In the genomic region with DNA sequence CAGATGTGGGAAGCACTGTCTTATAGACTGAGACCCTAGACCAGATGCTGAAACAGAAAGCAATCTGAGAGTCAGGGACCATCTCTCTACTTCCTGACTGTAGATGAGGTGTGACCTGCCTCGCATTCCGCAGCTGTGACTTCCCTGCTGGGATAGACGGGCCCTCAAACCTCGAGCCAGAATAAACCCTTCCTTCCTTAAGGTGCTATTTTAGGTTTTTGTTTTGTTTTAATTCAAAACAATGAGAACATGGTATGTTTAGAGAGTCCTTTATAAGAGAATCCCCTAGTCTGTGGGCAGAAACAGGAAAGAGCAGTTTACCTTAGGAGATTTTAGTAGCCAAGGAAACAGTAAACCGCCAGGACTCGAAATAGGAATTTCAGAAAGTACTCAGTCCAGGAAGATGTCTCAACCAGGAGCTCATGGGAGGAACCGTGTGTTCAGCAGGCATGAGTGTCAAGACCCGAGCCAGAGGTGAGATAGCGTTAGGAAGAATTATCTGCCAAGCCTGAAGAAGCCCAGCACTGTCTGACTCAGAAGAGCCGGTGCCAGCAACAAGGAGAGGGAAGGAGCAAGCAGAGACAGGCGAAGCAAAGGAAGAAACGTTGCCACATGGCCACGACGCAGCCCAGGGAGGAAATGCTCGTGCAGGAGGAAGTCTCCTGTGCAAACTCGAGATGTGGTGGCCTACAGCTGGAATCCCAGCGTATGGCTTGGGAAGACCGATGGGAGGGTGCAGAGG, we compare ENCODE assay signal across 10 mouse cellular contexts. TPM values are rescaled to one million over a fixed set of nuclear protein-coding genes. Genes with fewer than 3 reads are reported as not detected.
DNase-seq lines count a peak whose midpoint lies in the region; ATAC-seq and TF ChIP-seq lines count a peak whose summit lies in the region.
"Had no signal": no experiment of that assay in that cellular context is flagged by ENCODE, and none has a peak within 500 bp of the region (broad histone marks: within the 10 kb centered on the region; RNA-seq: fewer than 3 reads in every experiment).

No protein-coding gene starts in this region.

- H3K9ac ChIP-seq in heart, embryonic 13.5 days, result no peak overlapping the region
- H3K9ac ChIP-seq in hindbrain, embryonic 13.5 days, result no peak overlapping the region
- H3K9ac ChIP-seq: stomach, embryonic 15.5 days had no signal

- H3K36me3 ChIP-seq in heart, embryonic 13.5 days, result no peaks in the 10 kb centered on the region
- no peaks in the 10 kb centered on the region for H3K36me3 ChIP-seq in heart, embryonic 10.5 days
- H3K36me3 ChIP-seq in hindbrain, embryonic 13.5 days, result no peaks in the 10 kb centered on the region
- H3K36me3 ChIP-seq: stomach, embryonic 15.5 days had no signal

- no peaks in the 10 kb centered on the region for H3K27me3 ChIP-seq in heart, embryonic 13.5 days (replicated peaks)
- H3K27me3 ChIP-seq in heart, embryonic 10.5 days (ENCODE audit: insufficient read depth, poor library complexity, severe bottlenecking), result no peaks in the 10 kb centered on the region
- no peaks in the 10 kb centered on the region for H3K27me3 ChIP-seq in cerebellum, adult 2 months (ENCODE audit: control insufficient read depth, insufficient read depth, low read length)
- H3K27me3 ChIP-seq in hindbrain, embryonic 13.5 days, result no peaks in the 10 kb centered on the region
- H3K27me3 ChIP-seq: stomach, embryonic 15.5 days had no signal

- H3K4me1 ChIP-seq in heart, embryonic 13.5 days, result peaks cover 14% of the 10 kb centered on the region
- peaks cover 4% of the 10 kb centered on the region; the same call in 1 of the 2 replicates for H3K4me1 ChIP-seq in heart, embryonic 10.5 days
- peaks cover 6% of the 10 kb centered on the region for H3K4me1 ChIP-seq in cerebellum, adult 2 months (ENCODE audit: control insufficient read depth, insufficient read depth, low read length)
- H3K4me1 ChIP-seq in hindbrain, embryonic 13.5 days (replicated peaks), result no peaks in the 10 kb centered on the region; the same call in 1 of the 2 replicates
- H3K4me1 ChIP-seq: stomach, embryonic 15.5 days had no signal

- TF ChIP-seq POLR2A in cerebellum, adult 2 months (IDR thresholded peaks at IDR 0.05; ENCODE audit: borderline replicate concordance, insufficient read depth, low read length), result no peak

- H3K27ac ChIP-seq in heart, embryonic 13.5 days (replicated peaks), result peak overlapping the region; percentile 64
- no peak overlapping the region for H3K27ac ChIP-seq in heart, embryonic 10.5 days
- H3K27ac ChIP-seq in cerebellum, adult 2 months (ENCODE audit: insufficient read depth, low read length), result no peak overlapping the region
- no peak overlapping the region for H3K27ac ChIP-seq in hindbrain, embryonic 13.5 days
- H3K27ac ChIP-seq: stomach, embryonic 15.5 days had no signal

- TF ChIP-seq CTCF in cerebellum, adult 2 months (IDR thresholded peaks at IDR 0.05; ENCODE audit: borderline replicate concordance, insufficient read depth, low read depth, low read length), result no peak

- no peak overlapping the region for H3K4me2 ChIP-seq in heart, embryonic 13.5 days
- H3K4me2 ChIP-seq in hindbrain, embryonic 13.5 days, result no peak overlapping the region
- H3K4me2 ChIP-seq: stomach, embryonic 15.5 days had no signal

- DNase-seq in heart, embryonic 10.5 days (ENCODE audit: low spot score), result no peak
- DNase-seq in 3T3-L1 (ENCODE audit: low read depth, low spot score), result peak; percentile 60
- peak; percentile 30 for DNase-seq in lung, postnatal 14 days
- no peak for DNase-seq in cerebellum, adult 2 months
- DNase-seq: cerebellum, adult 8-10 months had no signal

- WGBS in heart, embryonic 13.5 days, result 43% methylated on average over 18 of the region's 18 CpGs
- 49% methylated on average over 18 of the region's 18 CpGs for WGBS in heart, embryonic 10.5 days
- 67% methylated on average over 18 of the region's 18 CpGs for WGBS in cerebellum, adult 2 months
- WGBS in hindbrain, embryonic 13.5 days, result 83% methylated on average over 18 of the region's 18 CpGs

- ATAC-seq in heart, embryonic 13.5 days (ENCODE audit: extremely low read depth, insufficient number of reproducible peaks, low FRiP score, low TSS enrichment), result no peak
- ATAC-seq in common myeloid progenitor, adult 5-6 weeks (replicated peaks; ENCODE audit: low read depth, poor library complexity, severe bottlenecking), result peak; percentile 40
- ATAC-seq in cerebellum, adult (ENCODE audit: insufficient number of reproducible peaks, low FRiP score, low TSS enrichment), result no peak
- no peak for ATAC-seq in hindbrain, embryonic 13.5 days (ENCODE audit: low FRiP score)

- H3K4me3 ChIP-seq in heart, embryonic 13.5 days, result no peak overlapping the region
- H3K4me3 ChIP-seq in heart, embryonic 10.5 days, result no peak overlapping the region
- H3K4me3 ChIP-seq in cerebellum, adult 2 months (replicated peaks; ENCODE audit: insufficient read depth, low read depth, low read length), result no peak overlapping the region
- H3K4me3 ChIP-seq in hindbrain, embryonic 13.5 days, result no peak overlapping the region
- H3K4me3 ChIP-seq: stomach, embryonic 15.5 days had no signal

- H3K9me3 ChIP-seq in heart, embryonic 13.5 days, result no peaks in the 10 kb centered on the region
- H3K9me3 ChIP-seq in heart, embryonic 10.5 days, result no peaks in the 10 kb centered on the region
- no peaks in the 10 kb centered on the region for H3K9me3 ChIP-seq in hindbrain, embryonic 13.5 days
- H3K9me3 ChIP-seq: stomach, embryonic 15.5 days had no signal

RNA-seq across cellular contexts. Expression of a gene that starts 24.8 kb away (rescaled TPM):
- not detected in 2 replicates for polyA plus RNA-seq in heart, embryonic 13.5 days (2015; fragmentation: Nextera tagmentation; extraction: Ambion mirVana)
- not detected in 2 replicates for polyA plus RNA-seq in heart, embryonic 10.5 days (2016; fragmentation: Nextera tagmentation; extraction: Ambion mirVana)
- not detected in 2 replicates for total RNA-seq in common myeloid progenitor, adult 5-6 weeks (2017)
- not detected in 2 replicates for polyA plus RNA-seq in cerebellum, adult 2 months (2012; rRNA removed)
- not detected in 2 replicates for polyA plus RNA-seq in hindbrain, embryonic 13.5 days (2015; fragmentation: Nextera tagmentation; extraction: Ambion mirVana)
- polyA plus RNA-seq: stomach, embryonic 15.5 days had no signal

RNA-seq across cellular contexts. Expression of a gene that starts 27.6 kb away (rescaled TPM):
- polyA plus RNA-seq in heart, embryonic 13.5 days (2015; fragmentation: Nextera tagmentation; extraction: Ambion mirVana), result not detected in 2 replicates
- not detected in 2 replicates for polyA plus RNA-seq in heart, embryonic 10.5 days (2016; fragmentation: Nextera tagmentation; extraction: Ambion mirVana)
- not detected in 2 replicates for total RNA-seq in common myeloid progenitor, adult 5-6 weeks (2017)
- polyA plus RNA-seq in cerebellum, adult 2 months (2012; rRNA removed), result not detected in 2 replicates
- not detected in 2 replicates for polyA plus RNA-seq in hindbrain, embryonic 13.5 days (2015; fragmentation: Nextera tagmentation; extraction: Ambion mirVana)

RNA-seq across cellular contexts. Expression of a gene that starts 43.4 kb away (rescaled TPM):
- 29.0 and 29.3 TPM in 2 replicates for polyA plus RNA-seq in heart, embryonic 13.5 days (2015; fragmentation: Nextera tagmentation; extraction: Ambion mirVana)
- 33.5 and 44.7 TPM in 2 replicates for polyA plus RNA-seq in heart, embryonic 10.5 days (2016; fragmentation: Nextera tagmentation; extraction: Ambion mirVana)
- total RNA-seq in common myeloid progenitor, adult 5-6 weeks (2017), result 32.1 and 33.8 TPM in 2 replicates
- polyA plus RNA-seq in cerebellum, adult 2 months (2012; rRNA removed), result 43.1 and 47.2 TPM in 2 replicates
- 28.7 and 32.6 TPM in 2 replicates for polyA plus RNA-seq in hindbrain, embryonic 13.5 days (2015; fragmentation: Nextera tagmentation; extraction: Ambion mirVana)

Comparison
In these comparisons a context has a peak if more than half of its experiments do, and no peak if none do; other contexts are left out.
1. DNase-seq: peak in 3T3-L1 (single experiment) and lung, postnatal 14 days (single experiment); none in heart, embryonic 10.5 days (single experiment) and cerebellum, adult 2 months (0 of 2).